Mouse (Mus musculus) hindbrain, embryonic 15.5 days (tissue): Measurements from ENCODE around the gene Man1b1. TPM values are rescaled to one million over a fixed set of nuclear protein-coding genes. Genes with fewer than 3 reads are reported as not detected.

ENCODE experiments used
- ATAC-seq: fragments of 200-750 bp; cut with Nextera tagmentation; 2 replicates; pipeline ENCODE4 v1.8.0; 2017; ENCODE audit warnings: low read depth, moderate number of reproducible peaks, moderate TSS enrichment; ENCODE audit not compliant: low FRiP score
- H3K27ac ChIP-seq: fragments of 300-500 bp; sonication (generic); replicated peaks from 2 replicates; pipeline ENCODE4 v1.5.1; 2015; ENCODE audit warnings: mild to moderate bottlenecking, inconsistent platforms
- H3K27me3 ChIP-seq: fragments of 300-500 bp; sonication (generic); 2 replicates; pipeline ENCODE4 v1.6.1; 2015; ENCODE audit warnings: control low read depth, inconsistent platforms
- H3K36me3 ChIP-seq: fragments of 300-500 bp; sonication (generic); 2 replicates; pipeline ENCODE4 v1.6.1; 2015; ENCODE audit warnings: control low read depth, inconsistent platforms
- H3K4me1 ChIP-seq: fragments of 300-500 bp; sonication (generic); replicated peaks from 2 replicates; pipeline ENCODE4 v1.6.1; 2015; ENCODE audit warnings: control low read depth, inconsistent platforms
- H3K4me2 ChIP-seq: fragments of 300-500 bp; sonication (generic); 2 replicates; pipeline ENCODE4 v1.6.1; 2015; ENCODE audit warnings: moderate library complexity, mild to moderate bottlenecking, inconsistent platforms
- H3K4me3 ChIP-seq: fragments of 300-500 bp; sonication (generic); 2 replicates; pipeline ENCODE4 v1.5.1; 2015; ENCODE audit warnings: mild to moderate bottlenecking, inconsistent platforms
- H3K9ac ChIP-seq: fragments of 300-500 bp; sonication (generic); 2 replicates; pipeline ENCODE4 v1.6.1; 2015; ENCODE audit warnings: inconsistent platforms
- H3K9me3 ChIP-seq: fragments of 300-500 bp; sonication (generic); 2 replicates; pipeline ENCODE4 v1.6.1; 2016; ENCODE audit warnings: control low read depth, inconsistent platforms
- WGBS: fragments of 180-500 bp; shearing (Covaris S2); methylation state at CpG from one replicate; pipeline ENCODE4 v1.1.7; 2015; 5-methylcytosine and 5-hydroxymethylcytosine counted together
- polyA plus RNA-seq: library from polyadenylated mRNA; unstranded; fragments of >200 nt; fragmentation: Nextera tagmentation; extraction: Ambion mirVana; gene quantifications from 2 replicates; pipeline ENCODE4 v1.2.1, GENCODE M21; 2015

Man1b1 gene
- polyA plus RNA-seq, result 43.6 and 45.2 TPM in 2 replicates

GRCm38 (mm10) chr2:25332286-25333160 lies at the start of gene Man1b1:
Man1b1 (plus strand) TSS chr2:25332338.
- Histone ChIP-seq H3K4me2 (peak within 1 kb of the TSS; percentile 96), H3K4me1 (peaks cover 30% of the 10 kb centered on the region), H3K27me3 (no peaks in the 10 kb centered on the region), H3K4me3 (peak within 1 kb of the TSS; percentile 81), H3K9me3 (no peaks in the 10 kb centered on the region), H3K36me3 (peaks cover 32% of the 10 kb centered on the region), H3K9ac (peak within 1 kb of the TSS; percentile 89), H3K27ac (peak within 1 kb of the TSS; percentile 89)
- under 1% methylated on average over 78 of the region's 78 CpGs for WGBS
- ATAC-seq, result peak; percentile 98

GRCm38 (mm10) chr2:25285551-25285950 lies 46.6 kb upstream of the Man1b1 start:
- Histone ChIP-seq H3K9me3 (no peaks in the 10 kb centered on the region), H3K4me1 (peaks cover 22% of the 10 kb centered on the region), H3K27me3 (peaks cover 26% of the 10 kb centered on the region), H3K4me3 (no peak overlapping the region), H3K27ac (no peak overlapping the region), H3K36me3 (peaks cover 48% of the 10 kb centered on the region), H3K4me2 (no peak overlapping the region), H3K9ac (no peak overlapping the region)
- 91% methylated on average over 2 of the region's 2 CpGs for WGBS
- no peak for ATAC-seq

GRCm38 (mm10) chr2:25286314-25286713 lies 45.8 kb upstream of the Man1b1 start:
- no peak overlapping the region for H3K4me3 ChIP-seq
- ATAC-seq, result no peak
- H3K4me1 ChIP-seq, result peaks cover 30% of the 10 kb centered on the region
- H3K4me2 ChIP-seq, result no peak overlapping the region
- H3K9me3 ChIP-seq, result no peaks in the 10 kb centered on the region
- H3K9ac ChIP-seq, result no peak overlapping the region
- peaks cover 41% of the 10 kb centered on the region for H3K36me3 ChIP-seq
- no peak overlapping the region for H3K27ac ChIP-seq
- H3K27me3 ChIP-seq, result peaks cover 32% of the 10 kb centered on the region
- 95% methylated on average over 1 of the region's 1 CpGs for WGBS

GRCm38 (mm10) chr2:25286837-25287636 lies 45.1 kb upstream of the Man1b1 start:
- 57% methylated on average over 7 of the region's 7 CpGs for WGBS
- ATAC-seq, result no peak
- H3K4me2 ChIP-seq, result no peak overlapping the region
- H3K27me3 ChIP-seq, result peaks cover 39% of the 10 kb centered on the region
- no peaks in the 10 kb centered on the region for H3K9me3 ChIP-seq
- H3K36me3 ChIP-seq, result peaks cover 36% of the 10 kb centered on the region
- no peak overlapping the region for H3K4me3 ChIP-seq
- H3K4me1 ChIP-seq, result peaks cover 37% of the 10 kb centered on the region
- no peak overlapping the region for H3K9ac ChIP-seq
- no peak overlapping the region for H3K27ac ChIP-seq

- H3K4me2 ChIP-seq, result no peak within 1 kb of the TSS
- H3K4me1 ChIP-seq, result peaks cover 45% of the 10 kb centered on the region
- H3K9me3 ChIP-seq, result no peaks in the 10 kb centered on the region
- H3K4me3 ChIP-seq, result no peak within 1 kb of the TSS
- peaks cover 26% of the 10 kb centered on the region for H3K36me3 ChIP-seq
- no peak within 1 kb of the TSS for H3K9ac ChIP-seq
- ATAC-seq, result no peak
- WGBS, result 79% methylated on average over 6 of the region's 6 CpGs
- no peak within 1 kb of the TSS for H3K27ac ChIP-seq
- peaks cover 50% of the 10 kb centered on the region for H3K27me3 ChIP-seq
These were observed 44.0 kb upstream of the Man1b1 start, which contains the start of gene Tmem210 for GRCm38 (mm10) chr2:25287927-25288649. Tmem210 (plus strand) TSS chr2:25288145.

- H3K36me3 ChIP-seq, result peaks cover 19% of the 10 kb centered on the region
- H3K9me3 ChIP-seq, result no peaks in the 10 kb centered on the region
- peaks cover 45% of the 10 kb centered on the region for H3K4me1 ChIP-seq
- ATAC-seq, result no peak
- H3K27ac ChIP-seq, result no peak overlapping the region
- no peak overlapping the region for H3K9ac ChIP-seq
- H3K4me2 ChIP-seq, result no peak overlapping the region
- WGBS, result 81% methylated on average over 7 of the region's 7 CpGs
- H3K4me3 ChIP-seq, result no peak overlapping the region
- peaks cover 57% of the 10 kb centered on the region for H3K27me3 ChIP-seq
These were observed 43.3 kb upstream of the Man1b1 start for GRCm38 (mm10) chr2:25288734-25289345.

GRCm38 (mm10) chr2:25289651-25290050 lies 42.5 kb upstream of the Man1b1 start, which contains the start of gene Lrrc26:
Lrrc26 (plus strand) TSS chr2:25289915.
- Histone ChIP-seq H3K9me3 (no peaks in the 10 kb centered on the region), H3K4me3 (peak within 1 kb of the TSS; percentile 29), H3K4me2 (peak within 1 kb of the TSS; percentile 62), H3K4me1 (peaks cover 45% of the 10 kb centered on the region), H3K9ac (peak within 1 kb of the TSS; percentile 25), H3K27ac (peak within 1 kb of the TSS; percentile 53), H3K27me3 (peaks cover 64% of the 10 kb centered on the region), H3K36me3 (peaks cover 17% of the 10 kb centered on the region)
- 7% methylated on average over 11 of the region's 11 CpGs for WGBS
- no peak for ATAC-seq

- 2% methylated on average over 54 of the region's 54 CpGs for WGBS
- Histone ChIP-seq H3K27ac (peak overlapping the region; percentile 53), H3K27me3 (peaks cover 67% of the 10 kb centered on the region), H3K4me1 (peaks cover 45% of the 10 kb centered on the region), H3K4me2 (peak overlapping the region; percentile 62), H3K9ac (peak overlapping the region; percentile 25), H3K36me3 (peaks cover 11% of the 10 kb centered on the region; the same call in 1 of the 2 replicates), H3K4me3 (peak overlapping the region; percentile 29), H3K9me3 (no peaks in the 10 kb centered on the region)
- ATAC-seq, result peak; percentile 17
These were observed 41.9 kb upstream of the Man1b1 start for GRCm38 (mm10) chr2:25290101-25290815.

- Histone ChIP-seq H3K4me3 (peak overlapping the region; percentile 29), H3K4me2 (peak overlapping the region; percentile 62), H3K27ac (peak overlapping the region; percentile 53; the same call in 1 of the 2 replicates), H3K27me3 (peaks cover 67% of the 10 kb centered on the region), H3K36me3 (peaks cover 7% of the 10 kb centered on the region; the same call in 1 of the 2 replicates), H3K9ac (no peak overlapping the region), H3K9me3 (no peaks in the 10 kb centered on the region), H3K4me1 (peaks cover 45% of the 10 kb centered on the region)
- under 1% methylated on average over 18 of the region's 18 CpGs for WGBS
- ATAC-seq, result peak; percentile 10; the same call in 1 of the 2 replicates
These were observed 41.4 kb upstream of the Man1b1 start for GRCm38 (mm10) chr2:25290816-25291130.

- no peaks in the 10 kb centered on the region for H3K9me3 ChIP-seq
- H3K9ac ChIP-seq, result 0 out of 2 replicates have a peak overlapping the region, but pooled peaks have one; percentile 6
- H3K36me3 ChIP-seq, result peaks cover 10% of the 10 kb centered on the region; the same call in 1 of the 2 replicates
- H3K4me3 ChIP-seq, result 0 out of 2 replicates have a peak overlapping the region, but pooled peaks have one; percentile 16
- H3K27me3 ChIP-seq, result peaks cover 71% of the 10 kb centered on the region
- ATAC-seq, result no peak
- H3K4me1 ChIP-seq, result peaks cover 45% of the 10 kb centered on the region
- peak overlapping the region; percentile 62 for H3K4me2 ChIP-seq
- H3K27ac ChIP-seq, result no peak overlapping the region
- WGBS, result 8% methylated on average over 32 of the region's 32 CpGs
These were observed 40.7 kb upstream of the Man1b1 start for GRCm38 (mm10) chr2:25291184-25292053.
